Mouse (Mus musculus) midbrain, embryonic 16.5 days (tissue): ENCODE measurements at regions not wholly inside any gene's neighbourhood (a gene's known extent, or its start where the extent isn't known, plus 50 kb on each side); places are given as distances from the start of the nearest gene placed in this dataset.

Source experiments
- ATAC-seq: fragments of 200-750 bp; cut with Nextera tagmentation; 2 replicates; pipeline ENCODE4 v1.8.0; 2017; ENCODE audit warnings: moderate TSS enrichment
- H3K27ac ChIP-seq: fragments of 300-500 bp; sonication (generic); 2 replicates; pipeline ENCODE4 v1.5.1; 2014; ENCODE audit warnings: mild to moderate bottlenecking, low read length, mixed read lengths
- H3K27me3 ChIP-seq: fragments of 300-500 bp; sonication (generic); 2 replicates; pipeline ENCODE4 v1.6.1; 2014; ENCODE audit warnings: low read depth, low read length, mixed read lengths; ENCODE audit not compliant: control insufficient read depth, insufficient read depth
- H3K36me3 ChIP-seq: fragments of 300-500 bp; sonication (generic); 2 replicates; pipeline ENCODE4 v1.6.1; 2014; ENCODE audit warnings: mild to moderate bottlenecking, low read length, moderate library complexity, mixed read lengths; ENCODE audit not compliant: control insufficient read depth, insufficient read depth
- H3K4me1 ChIP-seq: fragments of 300-500 bp; sonication (generic); 2 replicates; pipeline ENCODE4 v1.6.1; 2014; ENCODE audit warnings: mild to moderate bottlenecking, low read length, mixed read lengths; ENCODE audit not compliant: control insufficient read depth, insufficient read depth
- H3K4me2 ChIP-seq: fragments of 300-500 bp; sonication (generic); 2 replicates; pipeline ENCODE4 v1.6.1; 2014; ENCODE audit warnings: mild to moderate bottlenecking, low read length, mixed read lengths
- H3K4me3 ChIP-seq: fragments of 300-500 bp; sonication (generic); 2 replicates; pipeline ENCODE4 v1.5.1; 2014; ENCODE audit warnings: low read depth, mild to moderate bottlenecking, low read length, moderate library complexity, mixed read lengths
- H3K9ac ChIP-seq: fragments of 300-500 bp; sonication (generic); 2 replicates; pipeline ENCODE4 v1.6.1; 2014; ENCODE audit warnings: low read depth, low read length, mixed read lengths
- H3K9me3 ChIP-seq: fragments of 300-500 bp; sonication (generic); replicated peaks from 2 replicates; pipeline ENCODE4 v1.6.1; 2014; ENCODE audit warnings: mild to moderate bottlenecking, low read length, mixed read lengths; ENCODE audit not compliant: control insufficient read depth, poor library complexity, severe bottlenecking
- WGBS: fragments of 180-500 bp; shearing (Covaris S2); extraction: QIAGEN DNeasy Blood & Tissue Kit; methylation state at CpG from one replicate; pipeline ENCODE4 v1.1.7; 2014; 5-methylcytosine and 5-hydroxymethylcytosine counted together

DNA sequence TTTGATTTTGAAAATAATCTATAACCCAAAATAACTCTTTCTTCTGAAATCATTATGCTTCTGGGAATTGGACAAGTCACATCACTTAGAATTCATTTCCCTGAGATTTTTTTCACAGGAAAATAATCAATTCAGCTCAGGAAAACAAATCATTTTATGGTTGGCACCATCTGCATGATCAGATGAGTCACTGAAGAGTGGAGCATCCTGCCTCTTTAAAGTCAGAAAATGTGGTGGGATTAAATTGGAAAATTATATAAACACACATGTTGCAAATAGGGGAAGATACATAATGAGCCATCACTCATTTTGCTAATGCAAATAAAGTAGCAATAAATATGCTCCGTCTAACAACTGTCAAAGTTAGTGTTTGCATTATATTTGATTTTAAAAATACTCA lies 93.6 kb upstream of the Tmeff2 start:
- Histone ChIP-seq H3K27ac (no peak overlapping the region), H3K4me3 (no peak overlapping the region), H3K36me3 (no peaks in the 10 kb centered on the region), H3K9me3 (no peaks in the 10 kb centered on the region), H3K4me1 (no peaks in the 10 kb centered on the region), H3K9ac (no peak overlapping the region), H3K4me2 (no peak overlapping the region), H3K27me3 (no peaks in the 10 kb centered on the region)
- ATAC-seq: no peak
- 67% methylated on average over 1 of the region's 1 CpGs for WGBS

DNA sequence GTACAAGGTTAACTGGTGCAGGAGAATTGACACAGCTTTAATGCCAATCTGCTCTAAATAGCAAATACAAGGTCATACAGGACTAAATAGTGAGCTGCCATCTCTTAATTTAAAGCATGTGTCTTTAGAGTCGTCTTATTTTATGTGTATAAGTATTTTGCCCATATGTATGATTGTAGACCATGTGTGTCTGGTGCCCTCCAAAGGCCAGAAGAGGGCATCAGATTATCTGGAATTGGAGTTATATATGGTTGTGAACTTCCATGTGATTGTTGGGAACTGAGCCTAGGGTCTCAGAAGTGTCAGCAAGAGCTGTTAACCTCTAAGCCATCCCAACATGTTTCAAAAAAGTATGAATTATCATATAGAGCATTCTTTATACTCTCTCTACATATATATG lies 68.8 kb upstream of the Tmeff2 start:
- Histone ChIP-seq H3K4me1 (no peaks in the 10 kb centered on the region), H3K4me2 (no peak overlapping the region), H3K36me3 (no peaks in the 10 kb centered on the region), H3K27ac (no peak overlapping the region), H3K9me3 (no peaks in the 10 kb centered on the region), H3K4me3 (no peak overlapping the region), H3K9ac (no peak overlapping the region), H3K27me3 (no peaks in the 10 kb centered on the region)
- WGBS: 45% methylated on average over 1 of the region's 1 CpGs
- no peak for ATAC-seq

DNA sequence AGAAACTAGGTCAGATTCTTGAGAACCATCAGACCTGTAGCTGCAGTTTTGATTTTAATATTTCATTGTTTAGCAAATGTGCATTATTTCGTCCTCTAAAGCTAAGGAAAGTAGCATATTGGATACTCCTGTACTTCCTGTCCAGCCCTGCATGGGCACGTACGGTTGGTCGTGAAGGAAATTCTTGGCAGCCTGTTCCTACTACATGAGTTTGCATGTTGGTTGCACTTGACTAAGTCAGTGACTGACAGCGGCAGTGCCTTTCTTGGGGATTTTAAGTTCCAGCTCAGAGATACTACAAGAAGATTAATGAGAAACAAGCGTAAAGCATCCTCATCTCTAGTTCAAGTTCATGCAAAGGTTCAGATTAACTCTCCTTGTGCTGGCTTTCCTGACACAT lies 64.3 kb upstream of the Tmeff2 start:
- H3K4me3 ChIP-seq: no peak overlapping the region
- no peak overlapping the region for H3K9ac ChIP-seq
- no peak overlapping the region for H3K27ac ChIP-seq
- H3K36me3 ChIP-seq: no peaks in the 10 kb centered on the region
- no peak overlapping the region for H3K4me2 ChIP-seq
- no peaks in the 10 kb centered on the region for H3K4me1 ChIP-seq
- ATAC-seq: no peak
- H3K27me3 ChIP-seq: no peaks in the 10 kb centered on the region
- 82% methylated on average over 6 of the region's 6 CpGs for WGBS
- no peaks in the 10 kb centered on the region for H3K9me3 ChIP-seq

DNA sequence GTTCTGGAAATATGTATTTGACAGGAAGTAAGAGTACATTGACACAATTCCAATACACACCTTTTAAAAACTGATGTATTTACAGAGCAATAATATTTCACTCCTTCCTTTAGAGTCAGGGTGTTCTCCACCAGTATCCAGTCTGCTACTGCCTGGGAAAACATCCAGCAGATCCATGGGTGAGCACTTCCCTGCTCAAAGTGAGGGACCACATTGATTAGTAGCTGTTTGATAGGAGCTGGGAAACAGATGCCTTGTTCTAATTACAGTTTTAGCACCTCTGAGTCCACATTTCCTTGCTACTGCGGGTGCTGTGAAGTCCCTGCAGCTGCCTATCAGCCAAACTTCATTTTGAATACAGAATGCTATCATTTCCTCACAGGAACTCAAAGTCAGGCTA lies 53.3 kb upstream of the Tmeff2 start:
- Histone ChIP-seq H3K4me1 (no peaks in the 10 kb centered on the region), H3K9me3 (no peaks in the 10 kb centered on the region), H3K4me2 (no peak overlapping the region), H3K4me3 (no peak overlapping the region), H3K36me3 (no peaks in the 10 kb centered on the region), H3K27me3 (no peaks in the 10 kb centered on the region), H3K27ac (no peak overlapping the region), H3K9ac (no peak overlapping the region)
- 89% methylated on average over 1 of the region's 1 CpGs for WGBS
- no peak for ATAC-seq
